Mouse (Mus musculus) forebrain, embryonic 12.5 days (tissue): ENCODE results near the gene Lsm11. TPM values are rescaled to one million over a fixed set of nuclear protein-coding genes. Genes with fewer than 3 reads are reported as not detected.
A peak's percentile ranks its signal among the peaks of the same experiment; 100 is the strongest.
"Not testable (repeated sequence)": the region's sequence is repeated elsewhere in the genome, so short reads cannot be mapped to it uniquely, and the experiment has no call there.

Experiments
- ATAC-seq: fragments of 200-750 bp; cut with Nextera tagmentation; 2 replicates; pipeline ENCODE4 v1.8.0; 2017; ENCODE audit warnings: moderate TSS enrichment; ENCODE audit not compliant: low FRiP score
- H3K27ac ChIP-seq: fragments of 300-500 bp; sonication (generic); 2 replicates; pipeline ENCODE4 v1.5.1; 2016; ENCODE audit warnings: mild to moderate bottlenecking
- H3K27me3 ChIP-seq: fragments of 300-500 bp; sonication (generic); 2 replicates; pipeline ENCODE4 v1.6.1; 2016; ENCODE audit warnings: mild to moderate bottlenecking
- H3K36me3 ChIP-seq: fragments of 300-500 bp; sonication (generic); replicated peaks from 2 replicates; pipeline ENCODE4 v1.6.1; 2016; ENCODE audit warnings: mild to moderate bottlenecking
- H3K4me1 ChIP-seq: fragments of 300-500 bp; sonication (generic); 2 replicates; pipeline ENCODE4 v1.6.1; 2016
- H3K4me2 ChIP-seq: fragments of 300-500 bp; sonication (generic); 2 replicates; pipeline ENCODE4 v1.6.1; 2016; ENCODE audit warnings: mild to moderate bottlenecking, moderate library complexity
- H3K4me3 ChIP-seq: fragments of 300-500 bp; sonication (generic); replicated peaks from 2 replicates; pipeline ENCODE4 v1.5.1; 2016; ENCODE audit warnings: mild to moderate bottlenecking
- H3K9ac ChIP-seq: fragments of 300-500 bp; sonication (generic); 2 replicates; pipeline ENCODE4 v1.6.1; 2016; ENCODE audit warnings: mild to moderate bottlenecking
- H3K9me3 ChIP-seq: fragments of 300-500 bp; sonication (generic); 2 replicates; pipeline ENCODE4 v1.6.1; 2016
- WGBS: fragments of 180-500 bp; shearing (Covaris S2); methylation state at CpG from one replicate; pipeline ENCODE4 v1.1.7; 2016; 5-methylcytosine and 5-hydroxymethylcytosine counted together
- polyA plus RNA-seq: library from polyadenylated mRNA; unstranded; fragments of >200 nt; fragmentation: Nextera tagmentation; extraction: Ambion mirVana; gene quantifications from 2 replicates; pipeline ENCODE4 v1.2.1, GENCODE M21; 2016

Lsm11 gene
- polyA plus RNA-seq, 1 experiment from 2014 or later: 11.5 TPM

GRCm38 (mm10) chr11:45897392-45897791, 47.3 kb downstream of the Lsm11 start:
- Histone ChIP-seq H3K36me3 (peaks cover 47% of the 10 kb centered on the region), H3K4me1 (no peaks in the 10 kb centered on the region), H3K9me3 (no peaks in the 10 kb centered on the region), H3K27me3 (no peaks in the 10 kb centered on the region), H3K4me2 (no peak overlapping the region), H3K4me3 (no peak overlapping the region), H3K9ac (no peak overlapping the region), H3K27ac (no peak overlapping the region)
- no peak for ATAC-seq
- 87% methylated on average over 2 of the region's 2 CpGs for WGBS

DNA sequence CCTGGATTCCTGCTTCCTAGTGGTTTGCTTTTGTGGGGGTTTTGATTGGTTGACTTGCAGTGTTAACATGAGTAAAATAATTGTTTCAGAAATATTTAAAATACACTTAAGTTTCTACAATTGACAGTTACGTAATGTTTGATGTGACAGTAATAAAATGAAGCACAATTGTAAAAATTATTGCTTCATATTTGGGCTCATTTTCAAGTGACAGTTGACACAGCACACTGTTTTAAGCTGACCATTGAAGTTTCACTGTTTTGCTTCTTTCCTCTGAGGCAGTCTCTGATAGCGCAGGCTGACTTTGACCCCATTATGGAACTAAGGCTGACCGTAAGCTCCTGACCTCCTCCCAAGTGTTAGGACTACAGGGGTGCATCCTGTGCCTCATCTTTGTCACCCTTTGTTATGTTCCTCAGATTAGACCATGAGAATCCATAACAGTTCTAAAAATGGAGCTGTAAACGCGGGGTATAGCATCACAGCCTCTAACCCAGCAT, 51.8 kb downstream of the Lsm11 start:
- no peak overlapping the region for H3K27ac ChIP-seq
- no peak for ATAC-seq
- no peaks in the 10 kb centered on the region for H3K27me3 ChIP-seq
- no peak overlapping the region for H3K9ac ChIP-seq
- 97% methylated on average over 5 of the region's 5 CpGs for WGBS
- H3K9me3 ChIP-seq: no peaks in the 10 kb centered on the region
- no peaks in the 10 kb centered on the region; the same call in 1 of the 2 replicates for H3K4me1 ChIP-seq
- H3K4me2 ChIP-seq: no peak overlapping the region
- H3K36me3 ChIP-seq: peaks cover 77% of the 10 kb centered on the region
- H3K4me3 ChIP-seq: no peak overlapping the region

- WGBS: 96% methylated on average over 20 of the region's 20 CpGs
- Histone ChIP-seq H3K27ac (no peak overlapping the region), H3K27me3 (no peaks in the 10 kb centered on the region), H3K9ac (no peak overlapping the region), H3K4me2 (no peak overlapping the region), H3K4me1 (peaks cover 15% of the 10 kb centered on the region), H3K36me3 (peaks cover 73% of the 10 kb centered on the region), H3K9me3 (no peaks in the 10 kb centered on the region), H3K4me3 (no peak overlapping the region)
- no peak for ATAC-seq
Measured at GRCm38 (mm10) chr11:45890423-45890822, 54.3 kb downstream of the Lsm11 start.

- Histone ChIP-seq H3K27ac (no peak overlapping the region), H3K36me3 (peaks cover 69% of the 10 kb centered on the region), H3K9me3 (no peaks in the 10 kb centered on the region), H3K27me3 (no peaks in the 10 kb centered on the region), H3K4me3 (no peak overlapping the region), H3K9ac (no peak overlapping the region), H3K4me1 (peaks cover 15% of the 10 kb centered on the region), H3K4me2 (no peak overlapping the region)
- WGBS: 82% methylated on average over 3 of the region's 3 CpGs
- ATAC-seq: no peak
Measured at GRCm38 (mm10) chr11:45889981-45890380, 54.8 kb downstream of the Lsm11 start.

DNA sequence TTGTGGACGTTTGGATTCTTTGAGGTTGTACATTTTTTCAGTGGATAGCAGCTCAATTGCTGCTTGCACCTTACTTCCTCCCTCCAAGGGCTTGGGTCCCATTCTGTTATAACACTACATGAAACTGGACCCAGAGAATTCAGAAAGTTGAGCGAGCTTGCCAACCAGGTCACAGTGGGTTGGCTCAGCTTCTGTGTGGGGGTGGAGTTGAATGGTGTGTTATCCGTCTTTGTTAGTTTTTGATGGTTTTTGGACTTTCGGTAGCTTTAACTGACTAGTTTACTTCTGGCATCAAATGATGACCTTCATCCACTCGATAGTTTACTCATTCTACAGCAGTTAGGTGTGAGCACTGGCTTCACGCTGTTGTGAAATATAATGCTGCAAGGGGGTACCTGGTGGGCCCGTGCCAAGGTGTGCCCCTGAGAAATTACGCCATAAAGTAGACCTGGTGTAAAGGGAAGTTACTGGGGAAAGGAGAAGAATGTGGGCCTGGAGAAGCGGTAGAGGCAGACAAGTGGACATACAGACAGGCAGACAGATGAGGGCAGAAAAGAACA, 56.2 kb downstream of the Lsm11 start:
- 93% methylated on average over 9 of the region's 9 CpGs for WGBS
- no peak overlapping the region for H3K27ac ChIP-seq
- no peak for ATAC-seq

GRCm38 (mm10) chr11:45886596-45886995, 58.1 kb downstream of the Lsm11 start:
- H3K36me3 ChIP-seq: peaks cover 37% of the 10 kb centered on the region
- no peak overlapping the region for H3K4me3 ChIP-seq
- no peaks in the 10 kb centered on the region for H3K27me3 ChIP-seq
- 0 out of 2 replicates have a peak overlapping the region, but pooled peaks have one; percentile 69 for H3K27ac ChIP-seq
- H3K4me1 ChIP-seq: peaks cover 27% of the 10 kb centered on the region
- peak; percentile 53; the same call in 1 of the 2 replicates for ATAC-seq
- WGBS: 61% methylated on average over 5 of the region's 5 CpGs
- no peak overlapping the region for H3K9ac ChIP-seq
- no peaks in the 10 kb centered on the region for H3K9me3 ChIP-seq
- H3K4me2 ChIP-seq: no peak overlapping the region

More for the DNA sequence above, 56.2 kb downstream of the Lsm11 start:
- H3K9me3 ChIP-seq: no peaks in the 10 kb centered on the region
- peaks cover 55% of the 10 kb centered on the region for H3K36me3 ChIP-seq
- H3K27me3 ChIP-seq: no peaks in the 10 kb centered on the region
- peaks cover 16% of the 10 kb centered on the region for H3K4me1 ChIP-seq
- H3K4me2 ChIP-seq: no peak overlapping the region
- no peak overlapping the region for H3K4me3 ChIP-seq
- no peak overlapping the region for H3K9ac ChIP-seq

DNA sequence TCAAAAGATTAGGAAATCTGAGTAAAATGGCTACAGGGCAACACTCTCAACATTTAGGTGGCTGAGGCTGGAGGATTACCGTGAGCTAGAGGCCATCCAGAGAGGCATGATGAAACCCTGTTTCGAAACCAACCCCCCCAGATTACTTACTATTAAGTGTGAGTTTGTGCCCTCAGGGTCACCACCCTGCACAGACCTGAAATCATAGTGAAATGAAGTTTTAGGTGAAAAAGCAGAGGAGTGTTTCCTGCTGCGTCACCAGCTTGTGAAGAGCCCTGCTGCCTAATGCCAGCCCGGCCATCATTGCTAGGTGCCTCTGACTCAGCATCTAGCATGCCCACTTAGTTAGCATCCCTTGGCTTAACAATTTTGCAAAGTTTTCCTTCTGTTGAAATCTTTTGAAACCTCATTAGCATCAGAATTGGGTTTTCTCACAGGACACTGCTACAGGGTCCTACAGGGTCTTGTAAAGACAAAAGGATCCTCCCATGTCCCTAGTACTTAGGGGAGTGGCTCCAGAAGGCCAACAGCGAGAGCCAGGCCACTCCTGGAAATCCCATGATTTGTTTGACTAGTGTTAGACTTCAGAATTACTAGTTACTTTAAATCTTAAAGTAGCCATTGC, 59.0 kb downstream of the Lsm11 start:
- Histone ChIP-seq H3K4me2 (no peak overlapping the region), H3K27ac (peak overlapping the region; percentile 69; the same call in 1 of the 2 replicates), H3K4me1 (peaks cover 31% of the 10 kb centered on the region), H3K4me3 (no peak overlapping the region), H3K27me3 (no peaks in the 10 kb centered on the region), H3K9ac (no peak overlapping the region), H3K9me3 (no peaks in the 10 kb centered on the region), H3K36me3 (peaks cover 28% of the 10 kb centered on the region)
- 69% methylated on average over 5 of the region's 5 CpGs for WGBS
- ATAC-seq: no peak

- WGBS: 62% methylated on average over 4 of the region's 4 CpGs
- no peaks in the 10 kb centered on the region for H3K27me3 ChIP-seq
- H3K4me2 ChIP-seq: no peak overlapping the region
- H3K36me3 ChIP-seq: peaks cover 13% of the 10 kb centered on the region
- H3K4me1 ChIP-seq: peaks cover 41% of the 10 kb centered on the region
- no peak overlapping the region for H3K9ac ChIP-seq
- no peak overlapping the region for H3K27ac ChIP-seq
- H3K4me3 ChIP-seq: no peak overlapping the region
- H3K9me3 ChIP-seq: no peaks in the 10 kb centered on the region
- ATAC-seq: no peak
Measured at GRCm38 (mm10) chr11:45884029-45884428, 60.7 kb downstream of the Lsm11 start.

DNA sequence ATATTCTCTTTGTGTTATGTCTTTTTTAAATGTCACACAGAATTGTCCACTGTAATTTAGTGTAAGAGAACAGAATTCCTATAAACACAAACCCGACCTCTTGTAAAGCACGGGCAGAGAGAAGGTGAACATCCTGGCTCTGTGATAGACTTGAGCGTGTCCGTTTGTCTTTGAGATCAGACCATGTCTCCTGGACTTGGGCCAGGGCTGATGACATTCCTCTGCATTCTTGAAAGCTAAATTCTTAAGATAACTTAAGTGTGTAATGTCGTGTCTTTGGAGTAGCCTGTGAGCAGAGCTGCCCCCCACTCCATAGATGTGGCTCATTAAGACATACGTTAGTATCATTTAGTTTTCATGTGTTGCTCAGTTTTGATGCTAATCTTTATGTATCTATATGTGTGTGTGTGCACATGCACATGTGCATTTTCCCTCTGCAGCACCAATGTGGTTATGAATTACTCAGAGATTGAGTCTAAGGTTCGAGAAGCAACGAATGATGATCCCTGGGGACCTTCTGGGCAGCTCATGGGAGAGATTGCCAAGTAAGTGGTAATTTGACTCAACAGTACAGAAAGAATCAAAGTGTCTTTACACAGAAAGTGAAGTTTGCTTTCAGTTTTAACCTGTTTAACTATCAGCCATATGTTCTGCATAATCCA, 61.3 kb downstream of the Lsm11 start:
- 71% methylated on average over 8 of the region's 8 CpGs for WGBS
- H3K4me3 ChIP-seq: no peak overlapping the region
- peaks cover 41% of the 10 kb centered on the region for H3K4me1 ChIP-seq
- ATAC-seq: no peak
- H3K9me3 ChIP-seq: no peaks in the 10 kb centered on the region
- no peak overlapping the region for H3K9ac ChIP-seq
- no peak overlapping the region for H3K27ac ChIP-seq
- peaks cover 6% of the 10 kb centered on the region for H3K36me3 ChIP-seq
- no peaks in the 10 kb centered on the region for H3K27me3 ChIP-seq
- no peak overlapping the region for H3K4me2 ChIP-seq

- peak; percentile 75 for ATAC-seq
- no peak overlapping the region for H3K4me2 ChIP-seq
- peak overlapping the region; percentile 68 for H3K27ac ChIP-seq
- WGBS: 26% methylated on average over 5 of the region's 5 CpGs
- no peaks in the 10 kb centered on the region for H3K36me3 ChIP-seq
- no peaks in the 10 kb centered on the region for H3K9me3 ChIP-seq
- peaks cover 41% of the 10 kb centered on the region for H3K4me1 ChIP-seq
- H3K4me3 ChIP-seq: no peak overlapping the region
- H3K9ac ChIP-seq: no peak overlapping the region
- no peaks in the 10 kb centered on the region for H3K27me3 ChIP-seq
Measured at GRCm38 (mm10) chr11:45881683-45882068, 63.1 kb downstream of the Lsm11 start.

DNA sequence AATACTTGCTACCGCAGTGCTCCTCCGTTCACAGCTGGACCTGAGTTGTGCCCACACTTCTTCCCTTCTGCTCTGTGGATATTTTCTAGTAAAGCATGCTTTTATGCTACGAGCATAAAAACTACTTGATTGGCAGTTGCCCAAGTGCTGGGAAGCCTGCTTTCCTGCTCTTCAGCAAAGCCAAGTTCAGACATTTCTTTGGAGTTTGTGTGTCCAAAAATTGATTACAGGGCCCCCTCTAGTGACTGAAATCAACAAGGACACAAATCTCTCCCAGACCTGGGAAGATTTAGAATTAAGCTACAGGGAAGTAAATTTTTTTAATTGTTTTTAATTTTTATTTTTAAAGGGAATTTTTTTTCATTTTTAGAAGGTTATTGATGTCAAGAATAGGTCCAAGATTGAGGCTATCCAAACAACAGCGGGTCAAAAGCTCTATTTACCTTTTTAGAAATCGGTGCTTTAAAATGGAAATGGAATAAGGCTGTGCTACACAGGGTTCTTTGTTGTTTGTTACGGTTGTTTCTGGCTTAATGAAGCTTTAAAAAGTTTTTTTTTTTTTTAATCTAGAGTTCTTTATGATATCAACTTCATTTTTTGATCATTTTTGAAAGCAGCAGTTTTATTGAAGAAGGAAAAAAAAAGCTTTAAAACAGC, 63.6 kb downstream of the Lsm11 start:
- peaks cover 36% of the 10 kb centered on the region for H3K4me1 ChIP-seq
- no peak overlapping the region for H3K4me3 ChIP-seq
- no peaks in the 10 kb centered on the region for H3K27me3 ChIP-seq
- H3K4me2 ChIP-seq: peak overlapping the region; percentile 16; the same call in 1 of the 2 replicates
- H3K9ac ChIP-seq: no peak overlapping the region
- H3K9me3 ChIP-seq: no peaks in the 10 kb centered on the region
- WGBS: 38% methylated on average over 6 of the region's 6 CpGs
- H3K36me3 ChIP-seq: no peaks in the 10 kb centered on the region
- peak; percentile 55; the same call in 1 of the 2 replicates for ATAC-seq
- H3K27ac ChIP-seq: peak overlapping the region; percentile 71; the same call in 1 of the 2 replicates

DNA sequence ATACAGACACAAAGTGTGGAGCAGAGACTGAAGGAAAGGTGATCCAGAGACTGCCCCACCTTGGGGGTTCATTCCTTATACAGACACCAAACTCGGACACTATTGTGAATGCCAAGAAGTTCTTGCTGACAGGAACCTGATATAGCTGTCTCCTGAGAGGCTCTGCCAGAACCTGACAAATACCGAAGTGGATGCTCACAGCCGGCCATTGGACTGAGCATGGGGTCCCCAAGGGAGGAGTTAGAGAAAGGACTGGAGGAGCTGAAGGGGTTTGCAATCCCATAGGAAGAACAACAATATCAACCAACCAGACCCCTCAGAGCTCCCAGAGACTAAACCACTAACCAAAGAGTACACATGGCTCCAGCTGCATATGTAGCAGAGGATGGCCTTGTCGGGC, 65.4 kb downstream of the Lsm11 start:
- ATAC-seq, H3K36me3 ChIP-seq, H3K4me2 ChIP-seq, H3K9ac ChIP-seq, H3K27me3 ChIP-seq, H3K4me3 ChIP-seq, H3K27ac ChIP-seq, H3K9me3 ChIP-seq: not testable (repeated sequence)
- WGBS: 83% methylated on average over 4 of the region's 4 CpGs
- H3K4me1 ChIP-seq: peaks cover 28% of the 10 kb centered on the region
